Mouse (Mus musculus) forebrain, embryonic 15.5 days (tissue): Measurements from ENCODE around the gene Msgn1. TPM values are rescaled to one million over a fixed set of nuclear protein-coding genes. Genes with fewer than 3 reads are reported as not detected.

Experiments
- ATAC-seq: fragments of 200-750 bp; cut with Nextera tagmentation; replicated peaks from 2 replicates; pipeline ENCODE4 v1.8.0; 2017; ENCODE audit warnings: mild to moderate bottlenecking, moderate TSS enrichment, moderate library complexity
- H3K27ac ChIP-seq: fragments of 300-500 bp; sonication (generic); replicated peaks from 2 replicates; pipeline ENCODE4 v1.5.1; 2015; ENCODE audit warnings: mild to moderate bottlenecking, inconsistent platforms
- H3K27me3 ChIP-seq: fragments of 300-500 bp; sonication (generic); 2 replicates; pipeline ENCODE4 v1.6.1; 2015; ENCODE audit warnings: inconsistent platforms
- H3K36me3 ChIP-seq: fragments of 300-500 bp; sonication (generic); 2 replicates; pipeline ENCODE4 v1.6.1; 2015; ENCODE audit warnings: mild to moderate bottlenecking, inconsistent platforms
- H3K4me1 ChIP-seq: fragments of 300-500 bp; sonication (generic); 2 replicates; pipeline ENCODE4 v1.6.1; 2015; ENCODE audit warnings: inconsistent platforms
- H3K4me2 ChIP-seq: fragments of 300-500 bp; sonication (generic); replicated peaks from 2 replicates; pipeline ENCODE4 v1.6.1; 2015; ENCODE audit warnings: mild to moderate bottlenecking, inconsistent platforms
- H3K4me3 ChIP-seq: fragments of 300-500 bp; sonication (generic); 2 replicates; pipeline ENCODE4 v1.5.1; 2015; ENCODE audit warnings: mild to moderate bottlenecking, inconsistent platforms
- H3K9ac ChIP-seq: fragments of 300-500 bp; sonication (generic); replicated peaks from 2 replicates; pipeline ENCODE4 v1.6.1; 2015; ENCODE audit warnings: mild to moderate bottlenecking, inconsistent platforms
- H3K9me3 ChIP-seq: fragments of 300-500 bp; sonication (generic); 2 replicates; pipeline ENCODE4 v1.6.1; 2016; ENCODE audit warnings: inconsistent platforms
- WGBS: fragments of 180-500 bp; shearing (Covaris S2); methylation state at CpG from one replicate; pipeline ENCODE4 v1.1.7; 2015; ENCODE audit warnings: mixed read lengths; 5-methylcytosine and 5-hydroxymethylcytosine counted together
- polyA plus RNA-seq: library from polyadenylated mRNA; unstranded; fragments of >200 nt; fragmentation: Nextera tagmentation; extraction: Ambion mirVana; gene quantifications from 2 replicates; pipeline ENCODE4 v1.2.1, GENCODE M21; 2015

The Msgn1 gene
- polyA plus RNA-seq, result not detected in 2 replicates

DNA sequence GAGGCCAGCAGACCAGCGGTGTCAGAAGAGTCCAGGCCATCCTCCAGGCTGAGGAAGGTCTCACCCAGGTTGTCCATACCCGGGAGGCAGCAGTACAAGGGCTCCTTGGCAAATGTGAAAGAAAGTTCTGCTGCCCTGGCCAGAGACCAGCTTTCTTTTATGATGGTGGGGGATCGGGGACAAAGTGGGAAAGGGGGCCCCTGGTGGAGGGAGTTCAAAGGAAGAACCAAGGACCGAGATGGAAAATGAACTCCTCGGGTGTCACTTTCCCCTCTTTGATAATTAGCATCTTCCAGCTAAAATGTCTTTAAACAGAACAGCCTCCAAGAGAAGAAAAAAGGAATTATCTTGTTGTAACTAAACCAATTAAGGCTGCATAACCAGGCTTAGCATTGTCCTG lies at the start of gene Msgn1:
Gene Msgn1 (minus strand): TSS at position 101 of the 400 bp plus-strand sequence.
- 19% methylated on average over 5 of the region's 5 CpGs for WGBS
- Histone ChIP-seq H3K36me3 (no peaks in the 10 kb centered on the region), H3K4me3 (no peak within 1 kb of the TSS), H3K9me3 (no peaks in the 10 kb centered on the region), H3K4me1 (peaks cover 8% of the 10 kb centered on the region; the same call in 1 of the 2 replicates), H3K27ac (no peak within 1 kb of the TSS), H3K4me2 (no peak within 1 kb of the TSS), H3K9ac (no peak within 1 kb of the TSS), H3K27me3 (no peaks in the 10 kb centered on the region)
- no peak for ATAC-seq

DNA sequence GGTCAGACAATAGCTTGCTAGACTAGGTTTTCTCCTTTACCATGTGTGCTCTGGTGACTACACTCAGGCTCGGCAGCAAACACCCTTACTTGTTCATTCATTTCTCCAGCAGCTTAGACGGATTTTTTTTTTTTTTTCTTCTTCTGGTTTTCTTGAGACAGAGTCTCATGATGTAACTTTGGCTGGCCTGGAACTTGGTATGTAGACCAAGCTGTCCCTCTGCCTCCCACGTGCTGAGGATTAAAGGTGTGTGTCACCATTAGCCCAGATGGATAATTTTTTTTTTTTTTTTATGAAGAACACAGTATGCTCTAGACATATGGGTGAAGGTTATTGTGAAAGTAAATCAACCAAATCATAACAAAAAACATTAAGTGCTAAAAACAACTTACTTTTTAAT lies 41.5 kb upstream of the Msgn1 start:
- 79% methylated on average over 3 of the region's 3 CpGs for WGBS
- ATAC-seq, result no peak
- no peak overlapping the region for H3K9ac ChIP-seq
- no peaks in the 10 kb centered on the region for H3K9me3 ChIP-seq
- no peak overlapping the region for H3K4me2 ChIP-seq
- no peaks in the 10 kb centered on the region for H3K36me3 ChIP-seq
- H3K4me3 ChIP-seq, result no peak overlapping the region
- no peaks in the 10 kb centered on the region for H3K4me1 ChIP-seq
- H3K27ac ChIP-seq, result no peak overlapping the region
- H3K27me3 ChIP-seq, result no peaks in the 10 kb centered on the region

DNA sequence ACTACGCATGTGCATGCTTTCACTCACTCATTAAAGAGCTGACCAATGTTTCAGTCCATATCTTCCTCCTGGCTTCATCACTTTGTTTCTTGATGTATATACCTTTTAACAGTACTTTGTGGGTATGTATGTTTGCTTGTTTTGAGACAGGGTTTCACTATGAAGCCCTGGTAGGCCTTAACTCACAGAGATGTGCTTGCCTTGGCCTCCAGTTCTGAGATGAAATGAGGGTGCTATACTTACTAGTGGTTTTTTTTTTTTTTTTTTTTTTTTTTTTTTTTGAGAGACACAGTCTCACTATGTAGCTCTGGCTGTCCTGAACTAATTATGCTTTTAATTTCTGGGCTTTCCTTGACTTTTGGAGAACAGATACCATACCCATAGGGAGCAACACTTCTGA lies 38.7 kb upstream of the Msgn1 start:
- 98% methylated on average over 1 of the region's 1 CpGs for WGBS

DNA sequence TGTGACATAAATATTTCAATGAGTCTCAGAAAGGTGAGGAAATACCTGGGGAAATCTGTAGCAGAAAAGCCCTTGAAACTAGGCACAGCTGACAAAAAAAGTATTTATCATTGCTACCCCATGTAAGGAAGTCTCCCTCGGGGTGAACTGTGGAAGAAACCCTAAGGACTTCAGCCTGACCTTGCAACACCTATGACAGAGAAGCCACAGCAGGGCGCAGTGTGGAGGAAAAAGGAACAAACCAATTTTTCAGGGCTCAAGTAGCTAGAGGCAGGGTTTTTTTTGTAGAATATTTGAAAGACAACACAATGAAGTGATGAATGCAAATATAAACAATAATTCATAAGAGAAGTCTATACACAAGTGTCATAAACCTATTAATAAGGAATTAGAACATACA lies 27.2 kb upstream of the Msgn1 start:
- Histone ChIP-seq H3K4me1 (no peaks in the 10 kb centered on the region), H3K27me3 (no peaks in the 10 kb centered on the region), H3K36me3 (no peaks in the 10 kb centered on the region), H3K4me3 (no peak overlapping the region), H3K27ac (no peak overlapping the region), H3K9me3 (no peaks in the 10 kb centered on the region), H3K9ac (no peak overlapping the region), H3K4me2 (no peak overlapping the region)
- no peak for ATAC-seq
- WGBS, result 68% methylated on average over 2 of the region's 2 CpGs

More for the DNA sequence above, 38.7 kb upstream of the Msgn1 start:
- Histone ChIP-seq H3K4me1 (no peaks in the 10 kb centered on the region), H3K9ac (no peak overlapping the region), H3K4me3 (no peak overlapping the region), H3K36me3 (0 out of 2 replicates have a peak, but pooled peaks cover 3% of the 10 kb centered on the region), H3K9me3 (no peaks in the 10 kb centered on the region), H3K27me3 (no peaks in the 10 kb centered on the region), H3K27ac (no peak overlapping the region), H3K4me2 (no peak overlapping the region)
- no peak for ATAC-seq

DNA sequence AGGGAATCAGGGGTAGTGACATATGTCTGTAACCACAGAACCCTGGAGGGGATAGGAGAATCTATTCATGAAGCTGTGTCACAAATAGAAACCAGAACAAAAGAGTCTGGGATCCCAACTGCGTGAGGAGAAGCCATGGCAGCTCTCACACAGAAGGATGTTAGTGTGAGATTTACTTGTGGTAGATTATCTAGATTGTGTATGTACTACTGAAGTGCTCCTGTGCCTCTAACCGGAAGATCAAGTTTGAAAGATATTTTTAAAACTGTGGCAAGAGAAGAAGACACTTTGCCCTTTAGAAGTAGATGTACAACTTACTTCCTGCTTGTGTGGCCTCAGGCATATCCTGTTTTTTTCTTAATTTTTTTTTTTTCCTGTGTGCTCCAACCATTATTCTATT lies 21.5 kb upstream of the Msgn1 start:
- 80% methylated on average over 2 of the region's 2 CpGs for WGBS

DNA sequence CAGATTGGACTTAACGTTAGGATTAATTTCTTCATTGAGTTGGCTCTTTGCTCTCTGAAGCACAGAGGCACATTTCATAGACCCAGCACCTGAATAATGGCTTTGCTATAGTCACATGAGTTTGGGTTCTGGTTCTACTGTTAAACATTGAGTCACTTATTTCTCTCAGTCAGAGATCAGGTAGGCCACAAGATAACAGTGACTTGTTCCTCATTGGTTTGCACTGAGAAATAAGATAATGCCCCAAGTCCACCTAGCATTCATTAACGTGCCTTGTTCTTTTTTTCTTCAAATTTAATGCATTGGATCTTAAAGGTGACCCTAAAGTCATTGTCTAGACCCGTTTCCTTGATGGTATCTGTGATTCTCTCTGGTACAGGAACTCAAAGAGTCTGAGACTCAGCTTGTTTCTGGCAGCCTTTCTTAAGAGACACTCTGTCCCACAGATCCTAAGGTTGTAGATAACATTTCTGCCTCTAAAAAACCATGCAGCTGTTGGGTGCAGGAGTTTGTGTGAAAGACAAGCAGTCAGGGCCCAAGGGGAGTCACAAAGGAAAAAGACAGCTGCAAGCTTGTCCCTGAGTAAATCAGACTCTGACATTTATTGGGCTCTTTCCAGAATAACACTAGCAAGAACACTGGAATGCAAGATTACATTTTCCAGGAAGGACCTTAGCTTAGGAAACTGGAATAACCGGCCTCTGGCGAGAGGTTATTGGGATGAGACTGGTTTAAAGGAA lies 17.9 kb upstream of the Msgn1 start:
- Histone ChIP-seq H3K36me3 (no peaks in the 10 kb centered on the region), H3K27me3 (no peaks in the 10 kb centered on the region), H3K4me3 (no peak overlapping the region), H3K4me2 (no peak overlapping the region), H3K27ac (no peak overlapping the region), H3K9ac (no peak overlapping the region), H3K4me1 (peaks cover 1% of the 10 kb centered on the region; the same call in 1 of the 2 replicates), H3K9me3 (no peaks in the 10 kb centered on the region)
- WGBS, result 88% methylated on average over 5 of the region's 5 CpGs
- no peak for ATAC-seq

More for the DNA sequence above, 21.5 kb upstream of the Msgn1 start:
- Histone ChIP-seq H3K9me3 (no peaks in the 10 kb centered on the region), H3K9ac (no peak overlapping the region), H3K27me3 (no peaks in the 10 kb centered on the region), H3K36me3 (no peaks in the 10 kb centered on the region), H3K4me3 (no peak overlapping the region), H3K27ac (no peak overlapping the region), H3K4me1 (no peaks in the 10 kb centered on the region), H3K4me2 (no peak overlapping the region)
- no peak for ATAC-seq

DNA sequence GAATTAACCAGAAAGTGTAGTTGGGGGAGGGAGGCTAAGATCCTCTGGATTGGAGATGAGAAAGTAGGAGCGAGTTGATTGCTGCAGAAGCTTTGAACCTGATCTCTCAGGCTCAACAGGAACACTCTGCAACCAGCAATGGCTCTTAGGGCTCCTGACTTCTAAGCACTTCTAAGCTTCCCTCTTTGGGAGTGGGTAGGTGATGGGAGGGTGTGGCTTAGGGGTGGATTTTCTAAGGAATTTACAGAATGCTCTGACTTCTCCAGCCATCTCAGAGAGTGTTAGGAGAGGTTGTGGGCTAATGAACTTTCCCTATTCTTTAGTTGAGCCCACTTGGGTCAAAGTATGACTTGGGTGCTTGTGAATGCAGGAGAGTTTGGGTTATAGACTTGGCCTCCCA lies 17.4 kb upstream of the Msgn1 start:
- H3K27ac ChIP-seq, result no peak overlapping the region
- no peak for ATAC-seq

DNA sequence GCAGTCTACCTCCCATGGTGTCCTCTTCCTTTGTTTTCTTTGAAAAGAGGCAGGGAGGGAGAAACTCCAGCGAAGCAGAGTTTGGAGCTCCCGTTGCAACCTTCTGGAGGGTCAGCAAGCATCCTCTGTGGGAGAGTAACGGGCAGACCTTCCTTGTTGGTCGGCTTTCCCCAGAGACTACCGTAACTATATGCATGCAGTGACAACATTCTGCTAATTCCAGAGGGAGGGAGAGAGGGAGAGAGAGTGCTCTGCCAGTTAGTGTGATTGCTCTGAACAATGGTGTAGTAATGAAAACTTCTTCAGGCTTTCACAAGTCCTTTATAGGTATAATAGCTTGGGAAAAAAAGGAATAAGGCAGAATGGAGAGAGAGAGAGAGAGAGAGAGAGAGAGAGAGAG lies 15.9 kb upstream of the Msgn1 start:
- 4% methylated on average over 5 of the region's 5 CpGs for WGBS
- no peaks in the 10 kb centered on the region for H3K36me3 ChIP-seq
- H3K4me3 ChIP-seq, result no peak overlapping the region
- no peak overlapping the region for H3K9ac ChIP-seq
- ATAC-seq, result no peak
- peaks cover 4% of the 10 kb centered on the region; the same call in 1 of the 2 replicates for H3K4me1 ChIP-seq
- no peaks in the 10 kb centered on the region for H3K27me3 ChIP-seq
- no peaks in the 10 kb centered on the region for H3K9me3 ChIP-seq
- H3K4me2 ChIP-seq, result no peak overlapping the region
- H3K27ac ChIP-seq, result no peak overlapping the region

More for the DNA sequence above, 17.4 kb upstream of the Msgn1 start:
- 45% methylated on average over 1 of the region's 1 CpGs for WGBS
- Histone ChIP-seq H3K27me3 (no peaks in the 10 kb centered on the region), H3K36me3 (no peaks in the 10 kb centered on the region), H3K9ac (no peak overlapping the region), H3K9me3 (no peaks in the 10 kb centered on the region), H3K4me1 (peaks cover 4% of the 10 kb centered on the region; the same call in 1 of the 2 replicates), H3K4me3 (no peak overlapping the region), H3K4me2 (no peak overlapping the region)

DNA sequence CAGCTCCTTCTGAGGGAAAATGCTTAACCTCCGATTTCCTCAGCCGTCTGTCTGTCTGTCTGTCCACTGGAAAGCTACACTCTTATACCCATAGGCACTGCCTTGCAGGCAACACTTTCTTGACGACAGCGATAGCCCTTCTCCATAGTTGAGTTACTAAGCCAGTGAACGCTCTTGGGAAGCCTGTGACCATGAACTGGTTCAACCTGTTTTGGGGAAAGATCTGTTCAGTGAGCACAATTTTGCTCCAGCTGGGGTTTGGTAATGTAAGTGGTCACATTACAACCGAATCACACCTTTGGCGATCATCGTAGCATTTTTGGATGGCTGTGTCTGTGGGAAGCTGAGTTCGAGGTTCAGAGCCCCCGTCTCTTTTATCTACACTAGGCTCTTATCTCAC lies 14.3 kb upstream of the Msgn1 start:
- Histone ChIP-seq H3K4me3 (no peak overlapping the region), H3K4me1 (peaks cover 4% of the 10 kb centered on the region; the same call in 1 of the 2 replicates), H3K36me3 (no peaks in the 10 kb centered on the region), H3K9me3 (no peaks in the 10 kb centered on the region), H3K9ac (no peak overlapping the region), H3K27me3 (no peaks in the 10 kb centered on the region), H3K4me2 (no peak overlapping the region), H3K27ac (no peak overlapping the region)
- ATAC-seq, result no peak
- WGBS, result 96% methylated on average over 10 of the region's 10 CpGs

DNA sequence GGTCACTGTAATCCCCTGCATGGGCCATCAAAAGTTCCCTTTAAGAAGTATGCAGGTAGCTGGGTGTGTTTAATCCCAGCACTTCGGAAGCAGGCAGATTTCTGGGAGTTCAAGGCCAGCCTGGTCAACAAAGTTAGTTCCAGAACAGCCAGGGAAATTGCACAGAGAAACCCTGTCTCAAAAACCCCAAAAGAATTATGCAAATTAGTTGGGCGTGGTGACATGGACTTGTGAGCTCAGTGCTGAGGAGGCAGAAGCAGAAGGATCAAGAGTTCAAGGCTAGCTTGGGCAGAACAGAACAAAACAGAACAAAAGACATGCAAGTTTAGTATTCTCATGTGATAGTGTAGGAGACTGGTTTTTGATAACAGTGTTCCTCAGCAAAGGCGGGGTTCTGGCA lies 13.8 kb upstream of the Msgn1 start:
- H3K36me3 ChIP-seq, result no peaks in the 10 kb centered on the region
- ATAC-seq, result no peak
- no peaks in the 10 kb centered on the region for H3K27me3 ChIP-seq
- no peak overlapping the region for H3K4me3 ChIP-seq
- H3K4me1 ChIP-seq, result peaks cover 4% of the 10 kb centered on the region; the same call in 1 of the 2 replicates
- no peak overlapping the region for H3K4me2 ChIP-seq
- H3K27ac ChIP-seq, result no peak overlapping the region
- WGBS, result 69% methylated on average over 3 of the region's 3 CpGs
- H3K9ac ChIP-seq, result no peak overlapping the region
- no peaks in the 10 kb centered on the region for H3K9me3 ChIP-seq

DNA sequence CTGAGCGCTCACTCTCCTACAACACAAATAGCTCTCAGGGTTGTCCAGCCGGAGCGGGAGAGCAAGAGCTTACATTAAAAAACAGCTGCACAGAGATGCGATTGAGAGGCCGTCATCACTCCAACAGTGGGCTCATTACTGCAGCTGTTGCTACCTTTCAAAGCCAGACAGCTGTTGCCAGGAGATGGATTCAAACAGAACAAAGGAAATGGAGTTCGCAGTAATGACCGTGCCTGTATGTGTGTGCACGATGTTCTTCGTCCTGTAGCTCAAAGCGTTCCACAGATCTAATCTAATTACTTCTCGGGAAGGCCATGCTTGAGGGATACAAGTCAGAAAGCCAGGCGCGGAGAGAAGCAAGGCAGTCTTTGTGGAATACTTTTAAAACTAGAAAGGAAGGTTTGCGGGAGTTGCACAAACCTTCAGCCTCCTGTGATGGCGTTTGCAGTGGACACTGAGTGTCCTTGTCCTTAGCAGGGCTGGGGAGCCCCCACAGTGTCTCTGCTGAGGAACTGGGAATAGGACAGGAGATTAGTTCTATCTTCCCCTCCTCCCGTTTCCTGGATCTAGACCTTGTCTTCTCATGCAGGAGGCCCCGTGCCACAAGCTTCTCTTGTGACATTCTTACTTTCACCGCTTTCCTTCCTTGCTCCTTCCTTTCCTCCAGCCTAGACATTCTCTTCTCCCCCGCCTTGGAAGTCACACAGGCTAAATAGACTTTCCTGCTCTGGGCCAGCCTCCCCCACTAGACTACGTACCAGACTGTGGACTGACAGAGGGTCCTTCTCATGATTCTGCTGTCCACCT lies 13.0 kb upstream of the Msgn1 start:
- ATAC-seq, result peak; percentile 86

DNA sequence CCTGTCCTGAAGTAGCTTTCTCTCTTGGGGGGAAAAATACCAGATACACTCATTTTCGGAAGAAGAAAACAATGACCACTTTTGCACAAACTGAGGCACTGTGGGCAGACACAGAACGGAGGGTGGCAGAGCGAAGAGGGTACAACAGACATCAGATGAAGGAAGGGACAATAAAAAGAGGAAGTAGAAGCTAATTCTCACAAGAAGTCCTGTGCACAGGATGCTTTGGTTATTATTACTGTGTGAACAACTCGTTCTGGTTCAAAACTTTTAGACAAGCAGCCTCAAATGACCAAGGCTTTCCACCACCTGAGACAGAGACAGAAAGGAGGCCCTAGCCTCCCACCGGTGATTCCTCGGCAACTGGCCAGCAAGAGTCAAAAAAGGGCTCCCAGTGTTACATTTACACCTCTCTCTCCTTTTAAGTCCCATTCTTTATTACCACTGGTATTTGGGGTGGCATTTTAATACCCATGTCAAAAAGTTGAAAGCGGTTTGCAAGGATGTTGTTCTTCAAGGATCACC lies 9.0 kb upstream of the Msgn1 start:
- ATAC-seq, result no peak
- Histone ChIP-seq H3K9ac (no peak overlapping the region), H3K36me3 (no peaks in the 10 kb centered on the region), H3K9me3 (no peaks in the 10 kb centered on the region), H3K4me3 (no peak overlapping the region), H3K27me3 (no peaks in the 10 kb centered on the region), H3K4me2 (no peak overlapping the region), H3K4me1 (peaks cover 6% of the 10 kb centered on the region; the same call in 1 of the 2 replicates), H3K27ac (no peak overlapping the region)
- 82% methylated on average over 7 of the region's 7 CpGs for WGBS

More for the DNA sequence above, 13.0 kb upstream of the Msgn1 start:
- H3K27ac ChIP-seq, result peak overlapping the region; percentile 50
- H3K4me3 ChIP-seq, result no peak overlapping the region
- no peaks in the 10 kb centered on the region for H3K36me3 ChIP-seq
- no peak overlapping the region for H3K4me2 ChIP-seq
- no peak overlapping the region for H3K9ac ChIP-seq
- WGBS, result 35% methylated on average over 20 of the region's 20 CpGs
- H3K9me3 ChIP-seq, result no peaks in the 10 kb centered on the region
- no peaks in the 10 kb centered on the region for H3K27me3 ChIP-seq
- H3K4me1 ChIP-seq, result peaks cover 4% of the 10 kb centered on the region; the same call in 1 of the 2 replicates
